Mouse (Mus musculus) megakaryocyte-erythroid progenitor cell, adult 5-6 weeks (primary cell): ENCODE measurements at regions not wholly inside any gene's neighbourhood (a gene's known extent, or its start where the extent isn't known, plus 50 kb on each side); places are given as distances from the start of the nearest gene placed in this dataset.

Source experiments
- ATAC-seq: replicated peaks from 2 replicates; pipeline ENCODE4 v1.8.0; 2016; ENCODE audit warnings: mild to moderate bottlenecking, inconsistent platforms; ENCODE audit not compliant: severe bottlenecking, poor library complexity, low FRiP score, low TSS enrichment

DNA sequence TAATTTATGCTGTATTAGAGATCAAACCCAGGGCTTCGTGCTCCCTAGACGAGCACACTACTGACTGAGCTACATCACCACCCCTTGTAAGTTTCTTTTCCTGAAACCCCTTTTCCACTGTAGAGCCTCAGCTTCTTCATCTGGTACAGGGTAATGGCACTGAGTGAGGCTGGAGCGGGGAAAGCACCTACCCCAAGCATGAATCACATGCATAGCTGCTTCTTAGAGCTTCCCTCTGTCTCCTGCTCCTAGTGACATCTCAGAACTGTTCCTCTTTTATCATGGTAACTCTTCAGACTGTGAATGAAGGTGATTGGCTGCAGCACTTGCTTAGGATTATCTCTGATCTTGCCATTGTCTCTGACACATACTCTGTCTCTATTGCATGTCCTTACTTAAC lies 182.8 kb downstream of the Icos start:
- ATAC-seq = no peak

- ATAC-seq = no peak
Observed at GRCm38 (mm10) chr1:61164271-61164670, 186.5 kb downstream of the Icos start.

GRCm38 (mm10) chr1:61171941-61172340 lies 194.2 kb downstream of the Icos start:
- no peak for ATAC-seq

GRCm38 (mm10) chr1:61172946-61173345 lies 195.2 kb downstream of the Icos start:
- ATAC-seq = no peak

GRCm38 (mm10) chr1:61175239-61175638 lies 197.5 kb downstream of the Icos start:
- ATAC-seq = no peak

DNA sequence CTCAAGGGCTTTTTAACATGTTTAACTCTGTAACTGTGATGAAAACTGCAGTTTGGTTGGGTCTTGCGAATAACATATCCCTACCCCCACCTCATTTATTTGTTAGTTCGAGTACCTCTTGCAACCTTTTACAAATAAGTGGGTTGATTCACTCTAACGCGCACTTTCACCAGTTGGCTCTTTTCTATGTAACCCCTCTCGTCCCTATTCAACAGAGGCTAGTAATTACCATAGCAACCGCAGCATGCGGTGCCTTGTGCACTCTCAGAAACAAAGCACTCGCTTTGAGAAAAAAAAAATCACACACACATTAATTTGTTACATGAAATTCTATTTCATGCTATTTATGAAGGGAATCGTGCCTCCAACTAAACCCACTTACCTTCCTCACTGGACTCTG lies 201.7 kb downstream of the Icos start:
- ATAC-seq = no peak

GRCm38 (mm10) chr1:61181099-61181821 lies 203.5 kb downstream of the Icos start:
- ATAC-seq = peak; percentile 94

DNA sequence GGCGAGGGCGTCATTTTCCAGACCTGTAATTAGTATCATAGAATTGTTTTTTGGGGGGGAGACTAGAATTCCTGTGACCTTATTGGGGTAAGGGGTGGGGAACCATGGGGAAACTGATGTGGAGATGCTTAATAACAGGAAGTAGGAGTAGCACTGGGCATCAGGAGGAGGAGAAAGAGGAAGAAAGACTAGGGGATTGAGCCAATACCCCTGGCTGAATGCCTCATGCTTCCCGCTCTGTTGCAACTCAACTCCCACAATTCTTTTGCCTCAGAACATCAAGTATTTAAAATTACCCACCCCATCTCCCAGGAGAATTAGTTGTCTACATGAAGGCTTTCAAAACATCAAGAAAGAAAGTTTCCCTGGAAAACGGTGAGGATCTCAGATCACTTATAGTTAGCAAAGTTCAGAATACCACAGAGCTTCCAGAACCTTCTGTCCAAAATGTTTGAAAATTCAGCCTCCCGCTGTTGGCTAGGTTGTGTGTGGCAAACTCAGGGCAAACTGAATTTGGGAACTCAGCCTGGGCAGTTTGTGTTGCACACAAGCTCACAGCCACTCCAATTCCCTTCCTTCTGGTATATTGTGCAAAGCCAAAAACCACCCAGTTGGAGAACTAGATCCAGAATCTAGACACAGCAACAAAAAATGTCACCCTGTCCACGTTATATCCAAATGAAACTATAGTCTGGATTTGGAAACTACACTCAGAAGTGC lies 209.8 kb downstream of the Icos start:
- ATAC-seq = no peak

DNA sequence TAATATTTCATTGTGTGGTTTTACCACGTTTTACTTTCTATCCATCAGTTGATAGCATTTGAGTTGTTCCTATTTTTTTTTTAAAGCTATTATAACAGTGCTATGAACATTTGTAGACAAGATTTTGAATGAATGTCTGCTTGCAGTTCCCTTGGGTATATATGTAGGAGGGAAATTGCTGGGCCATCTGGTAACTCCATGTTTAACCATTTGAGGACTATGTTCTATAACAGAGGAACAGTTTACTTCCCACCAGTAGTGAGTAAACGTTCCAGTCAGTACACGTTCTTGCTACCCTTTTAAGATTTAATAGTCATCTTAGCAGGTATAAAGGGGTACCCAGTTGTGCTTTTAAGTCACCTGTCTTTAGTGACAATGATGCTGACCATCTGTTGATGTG lies 213.2 kb downstream of the Icos start:
- ATAC-seq = no peak

GRCm38 (mm10) chr1:61198549-61199062 lies 220.9 kb downstream of the Icos start:
- ATAC-seq = no peak

- peak; percentile 70 for ATAC-seq
Observed at GRCm38 (mm10) chr1:61201006-61201405, 223.3 kb downstream of the Icos start.

DNA sequence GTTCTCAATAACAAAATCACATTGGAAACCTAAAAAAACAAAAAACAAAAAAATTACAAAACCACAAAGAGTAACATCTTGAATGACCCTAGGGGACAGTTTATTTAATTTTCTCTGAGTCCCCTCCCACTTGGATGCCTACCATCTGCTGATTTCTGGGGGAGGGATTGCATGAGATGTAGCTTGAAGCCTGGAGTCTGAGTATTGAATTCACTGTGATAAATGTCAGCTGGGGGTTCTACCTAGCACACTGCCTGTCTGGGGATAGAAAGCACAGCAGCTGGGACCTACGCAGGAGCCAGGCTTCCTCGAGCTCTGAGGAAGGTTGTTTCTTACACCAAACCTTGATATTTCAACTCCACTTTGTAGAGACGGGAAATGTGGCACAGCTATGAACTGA lies 224.4 kb downstream of the Icos start:
- no peak for ATAC-seq

GRCm38 (mm10) chr1:61203170-61203569 lies 225.4 kb downstream of the Icos start:
- ATAC-seq = no peak

DNA sequence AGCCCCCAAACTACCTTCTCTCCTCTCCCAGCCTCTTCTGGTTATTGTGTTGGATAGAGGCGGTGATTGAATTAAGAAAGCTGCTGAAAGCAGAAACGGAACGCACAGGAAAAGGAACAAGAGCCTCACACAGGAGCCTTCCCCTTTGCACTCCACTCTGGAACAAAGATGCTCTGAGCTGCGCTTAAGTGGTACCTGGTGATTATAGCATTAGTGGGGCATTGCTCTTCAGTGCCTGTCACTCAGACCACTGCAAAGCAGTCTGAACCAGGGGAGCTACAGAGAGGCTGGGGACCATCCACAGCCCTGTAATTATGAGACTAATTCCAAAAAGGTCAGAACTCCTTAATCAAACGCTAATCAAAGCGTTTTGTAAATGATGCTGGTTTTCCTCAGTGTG lies 225.9 kb downstream of the Icos start:
- no peak for ATAC-seq

GRCm38 (mm10) chr1:61205137-61205536 lies 227.4 kb downstream of the Icos start:
- ATAC-seq = no peak

DNA sequence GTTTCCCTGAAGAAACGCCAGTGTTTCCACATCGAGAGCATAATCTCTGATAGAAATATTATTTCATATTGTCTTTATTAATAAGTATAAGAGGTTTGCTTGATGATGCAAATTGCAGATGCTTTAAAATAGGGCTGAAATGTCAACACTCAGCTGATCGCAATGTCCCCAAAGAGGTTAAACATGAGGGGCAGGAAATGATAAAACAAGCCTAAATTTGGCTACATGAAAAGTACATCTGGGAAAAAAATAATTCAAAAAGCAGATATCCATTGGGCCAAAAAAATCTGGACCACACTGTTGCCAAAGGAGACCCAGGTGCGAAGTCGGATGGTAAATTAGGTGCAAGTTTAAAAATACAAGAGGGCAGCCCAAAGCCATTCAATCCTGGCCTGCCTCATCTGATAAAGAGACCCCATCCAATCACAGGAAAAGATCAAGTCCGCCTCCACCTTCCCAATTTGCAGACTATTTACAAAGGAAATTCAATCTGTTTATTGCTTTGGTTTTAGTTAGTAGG lies 229.2 kb downstream of the Icos start:
- no peak for ATAC-seq

DNA sequence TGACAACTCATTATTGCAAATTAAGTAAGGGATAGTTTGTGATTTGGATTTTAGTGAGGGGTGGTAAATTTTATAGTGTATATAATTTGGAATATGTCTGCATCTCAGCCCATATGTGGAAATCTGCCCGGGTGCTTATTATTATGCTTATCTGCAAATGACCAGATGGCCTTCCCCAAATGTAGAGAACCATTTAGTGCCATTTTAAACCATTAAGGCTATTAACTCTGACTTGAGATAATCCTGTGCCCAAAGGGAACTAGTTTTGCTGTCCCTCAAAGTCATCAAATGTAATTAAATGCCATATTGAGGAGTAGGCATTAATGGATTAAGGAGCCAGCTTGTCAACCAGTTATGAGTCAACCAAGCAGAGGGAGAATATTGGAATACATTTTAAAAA lies 230.7 kb downstream of the Icos start:
- no peak for ATAC-seq

DNA sequence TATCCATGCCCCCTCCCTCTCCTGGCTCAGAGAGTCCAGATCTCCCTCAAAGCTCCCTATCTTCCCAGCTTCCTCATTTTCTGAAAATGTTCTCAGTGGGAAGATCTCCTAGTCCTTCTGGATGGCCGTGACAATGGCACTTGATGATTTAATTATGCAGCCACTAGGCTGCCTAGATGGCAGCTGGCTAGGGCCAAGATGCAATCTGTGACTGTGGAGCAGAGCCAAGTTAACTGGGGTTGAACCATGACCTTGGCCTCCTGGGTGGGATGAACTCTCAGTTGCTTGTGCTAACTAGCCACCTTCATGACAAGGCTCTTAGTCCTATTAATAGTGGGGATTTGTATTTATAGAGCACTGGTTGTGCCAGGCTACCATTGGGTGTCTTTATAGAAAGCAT lies 243.4 kb downstream of the Icos start:
- ATAC-seq = no peak

- no peak for ATAC-seq
Observed at GRCm38 (mm10) chr1:61228942-61229341, 251.2 kb downstream of the Icos start.

GRCm38 (mm10) chr1:61233001-61233400 lies 255.3 kb downstream of the Icos start:
- no peak for ATAC-seq
